Mouse (Mus musculus) kidney, adult 2 months (tissue): ENCODE results near the gene Aars. TPM values are rescaled to one million over a fixed set of nuclear protein-coding genes. Genes with fewer than 3 reads are reported as not detected.
"Not testable (repeated sequence)": the region's sequence is repeated elsewhere in the genome, so short reads cannot be mapped to it uniquely, and the experiment has no call there.

ENCODE experiments used
- DNase-seq: peaks from one replicate; pipeline ENCODE4 v3.0.0; 2021
- H3K27ac ChIP-seq: fragments of 200-500 bp; 2 replicates; pipeline ENCODE4 v1.5.1; 2012; ENCODE audit warnings: low read depth, low read length, control low read depth, inconsistent platforms; ENCODE audit not compliant: insufficient read depth
- H3K27me3 ChIP-seq: fragments of 200-500 bp; replicated peaks from 2 replicates; pipeline ENCODE4 v1.6.1; 2012; ENCODE audit warnings: mild to moderate bottlenecking, moderate library complexity, low read length, inconsistent platforms; ENCODE audit not compliant: control insufficient read depth, insufficient read depth
- H3K36me3 ChIP-seq: fragments of 200-500 bp; 2 replicates; pipeline ENCODE4 v1.6.1; 2012; ENCODE audit warnings: mild to moderate bottlenecking, moderate library complexity, low read length, inconsistent platforms; ENCODE audit not compliant: control insufficient read depth, insufficient read depth
- H3K4me1 ChIP-seq: fragments of 200-500 bp; 2 replicates; pipeline ENCODE4 v1.6.1; 2011; ENCODE audit warnings: low read length; ENCODE audit not compliant: control insufficient read depth, insufficient read depth
- H3K4me3 ChIP-seq: fragments of 200-500 bp; 2 replicates; pipeline ENCODE4 v1.5.1; 2011; ENCODE audit warnings: mild to moderate bottlenecking, low read depth, low read length, control low read depth; ENCODE audit not compliant: insufficient read depth
- CTCF ChIP-seq: fragments of 200-500 bp; conservative IDR thresholded peaks from 2 replicates; pipeline ENCODE4 v1.5.1; 2011; ENCODE audit warnings: low read depth, mild to moderate bottlenecking, control low read depth, low read length, moderate library complexity, mixed read lengths; ENCODE audit not compliant: insufficient read depth, insufficient read length
- POLR2A ChIP-seq: fragments of 200-500 bp; IDR thresholded peaks from one replicate; pipeline ENCODE4 v1.6.1; 2011; ENCODE audit warnings: low read depth, low read length, control low read depth
- WGBS: fragments of 180-500 bp; shearing (Covaris S2); methylation state at CpG from one replicate; pipeline ENCODE4 v1.1.7; 2018; 5-methylcytosine and 5-hydroxymethylcytosine counted together
- polyA plus RNA-seq: library from polyadenylated mRNA; depleted of rRNA; stranded (reverse); fragments of >200 nt; gene quantifications from 2 replicates; pipeline ENCODE4 v1.2.3, GENCODE M21; 2012; rRNA removed

Aars gene
- polyA plus RNA-seq = 35.9 and 36.3 TPM in 2 replicates

DNA sequence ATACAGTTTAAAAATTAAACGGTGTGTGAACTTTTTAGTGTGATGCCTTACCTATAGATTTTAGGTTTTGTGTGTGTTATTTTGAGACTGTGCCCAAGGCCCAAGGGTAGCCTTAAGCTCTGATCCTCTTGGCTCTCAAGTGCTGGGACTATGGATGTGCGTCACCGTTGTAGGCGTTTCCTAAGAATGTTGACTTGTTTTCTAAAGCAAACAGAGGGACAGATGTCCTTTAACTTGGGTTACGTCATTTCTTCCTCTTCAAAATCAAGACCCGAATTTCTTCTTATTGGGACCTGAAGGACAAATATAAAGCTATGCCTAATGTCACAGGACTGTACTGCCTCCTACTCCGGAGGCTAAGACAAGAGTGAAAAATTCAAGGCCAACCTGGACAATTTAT, at the start of gene Aars:
Gene Aars, plus strand, starts transcription at position 229 of the 400 bp plus-strand sequence.
- Histone ChIP-seq H3K27ac (peak within 1 kb of the TSS; percentile 81), H3K36me3 (no peaks in the 10 kb centered on the region), H3K27me3 (no peaks in the 10 kb centered on the region), H3K4me3 (peak within 1 kb of the TSS; percentile 73), H3K4me1 (peaks cover 3% of the 10 kb centered on the region; the same call in 1 of the 2 replicates)
- no peak for DNase-seq
- TF ChIP-seq CTCF (no peak), POLR2A (no peak)
- 95% methylated on average over 7 of the region's 7 CpGs for WGBS

DNA sequence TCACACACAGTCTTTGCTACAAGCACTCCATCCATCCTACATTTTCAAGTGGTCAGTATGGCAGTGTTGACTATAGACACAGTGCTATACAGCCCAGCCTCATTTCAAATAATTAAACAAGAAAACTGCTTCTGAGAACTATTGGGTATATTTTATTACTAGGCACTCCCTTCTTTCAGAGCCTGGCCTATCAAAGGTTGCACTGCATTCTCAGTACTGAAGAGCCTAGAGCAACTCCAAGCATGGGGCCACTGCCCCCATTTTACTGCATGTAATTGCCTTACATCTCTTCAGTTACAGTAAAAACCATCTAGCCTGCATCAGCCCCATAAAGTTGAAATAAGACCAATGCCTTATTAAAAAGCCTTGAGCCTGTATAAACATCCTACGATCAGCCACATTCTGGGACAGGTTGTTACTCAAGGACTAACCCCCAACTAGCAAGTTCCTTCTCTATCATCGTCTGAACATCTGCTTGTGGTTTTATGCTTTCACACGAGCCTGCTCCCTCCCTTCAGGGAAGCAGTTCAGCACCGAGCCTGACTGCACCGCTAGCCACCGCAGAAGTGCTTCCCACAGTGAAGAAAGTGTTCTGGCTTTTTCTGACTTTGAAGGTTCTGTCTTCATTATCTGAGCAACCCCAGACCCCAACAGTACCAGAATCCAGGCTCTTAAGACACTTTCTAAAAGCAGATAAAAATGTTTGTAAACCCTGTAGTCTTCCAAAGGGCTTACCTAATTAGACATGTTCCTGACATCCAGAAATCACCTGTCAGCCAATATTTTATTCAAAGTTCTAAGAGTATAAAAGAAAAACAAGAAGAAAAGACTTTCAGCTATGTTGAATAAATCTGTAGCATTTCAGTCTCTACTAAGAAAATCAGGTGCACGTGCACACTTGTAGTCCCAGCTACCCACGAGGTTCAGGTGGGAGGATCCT, 44.9 kb upstream of the Aars start:
- Histone ChIP-seq H3K27ac (no peak overlapping the region), H3K27me3 (no peaks in the 10 kb centered on the region), H3K4me1 (no peaks in the 10 kb centered on the region), H3K4me3 (no peak overlapping the region), H3K36me3 (peaks cover 4% of the 10 kb centered on the region; the same call in 1 of the 2 replicates)
- TF ChIP-seq POLR2A (no peak), CTCF (no peak)
- WGBS = 81% methylated on average over 8 of the region's 8 CpGs
- DNase-seq = no peak

DNA sequence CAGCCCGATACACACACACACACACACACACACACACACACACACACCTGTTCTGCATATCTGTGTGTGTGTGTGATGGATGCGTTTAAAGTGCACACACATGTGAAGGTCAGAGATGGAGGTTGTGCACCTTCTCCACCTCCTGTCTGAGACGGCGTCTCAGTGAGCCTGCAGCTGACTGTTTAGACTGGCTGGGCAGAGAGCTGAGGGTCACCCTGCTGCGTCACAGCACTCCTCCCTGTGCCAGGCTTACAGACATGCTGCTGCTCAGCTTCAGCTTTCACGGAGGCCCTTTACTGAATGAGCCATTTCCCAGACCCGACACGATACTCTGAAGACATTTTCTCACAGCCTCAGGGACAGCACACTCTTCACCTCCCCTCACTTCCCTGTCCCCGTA, 42.9 kb upstream of the Aars start:
- no peak for DNase-seq
- WGBS = 85% methylated on average over 9 of the region's 9 CpGs

DNA sequence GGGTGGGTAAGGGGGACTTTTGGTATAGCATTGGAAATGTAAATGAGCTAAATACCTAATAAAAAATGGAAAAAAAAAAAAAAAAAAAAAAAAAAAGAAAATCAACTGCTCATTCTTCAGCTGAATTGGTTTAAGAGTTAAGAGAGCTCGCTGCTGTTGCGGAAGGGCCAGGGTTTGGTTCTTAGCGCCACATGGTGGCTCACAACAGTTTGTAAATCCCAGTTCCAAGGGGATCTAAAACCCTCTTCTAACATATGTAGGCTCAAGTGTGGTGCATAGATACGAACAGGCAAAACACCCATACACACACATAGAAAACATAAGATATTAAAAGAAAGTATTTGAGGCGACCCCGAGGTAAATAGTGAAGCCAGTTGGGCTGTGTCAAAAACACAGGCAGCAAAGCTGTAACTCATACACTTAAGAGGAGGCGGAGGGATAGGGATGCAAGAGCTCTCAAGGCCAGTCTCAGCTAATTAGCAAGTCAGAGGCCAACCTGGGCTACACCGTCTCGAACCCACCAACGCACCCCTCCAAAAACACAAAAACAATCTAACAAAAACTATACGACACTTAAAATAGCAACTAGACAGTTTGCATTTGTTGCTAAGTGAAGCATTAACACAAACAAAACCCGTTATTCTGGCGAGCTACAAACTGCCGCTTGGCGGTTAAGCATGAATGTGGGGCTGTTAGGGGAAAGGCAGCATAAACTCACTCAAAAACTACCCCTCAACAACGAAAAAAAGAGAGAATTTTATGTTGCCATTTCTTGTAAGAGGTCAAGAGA, 36.1 kb upstream of the Aars start:
- WGBS = 30% methylated on average over 16 of the region's 16 CpGs
- no peaks in the 10 kb centered on the region for H3K36me3 ChIP-seq
- no peak for DNase-seq
- peak overlapping the region; percentile 97 for H3K4me3 ChIP-seq
- no peaks in the 10 kb centered on the region for H3K27me3 ChIP-seq
- TF ChIP-seq CTCF = no peak
- no peak for TF ChIP-seq POLR2A
- H3K27ac ChIP-seq = no peak overlapping the region
- H3K4me1 ChIP-seq = peaks cover 4% of the 10 kb centered on the region; the same call in 1 of the 2 replicates

More for the DNA sequence above, 42.9 kb upstream of the Aars start:
- Histone ChIP-seq H3K27me3 (no peaks in the 10 kb centered on the region), H3K4me1 (no peaks in the 10 kb centered on the region), H3K4me3 (no peak overlapping the region), H3K27ac (no peak overlapping the region), H3K36me3 (peaks cover 4% of the 10 kb centered on the region; the same call in 1 of the 2 replicates)
- TF ChIP-seq CTCF (no peak), POLR2A (no peak)

DNA sequence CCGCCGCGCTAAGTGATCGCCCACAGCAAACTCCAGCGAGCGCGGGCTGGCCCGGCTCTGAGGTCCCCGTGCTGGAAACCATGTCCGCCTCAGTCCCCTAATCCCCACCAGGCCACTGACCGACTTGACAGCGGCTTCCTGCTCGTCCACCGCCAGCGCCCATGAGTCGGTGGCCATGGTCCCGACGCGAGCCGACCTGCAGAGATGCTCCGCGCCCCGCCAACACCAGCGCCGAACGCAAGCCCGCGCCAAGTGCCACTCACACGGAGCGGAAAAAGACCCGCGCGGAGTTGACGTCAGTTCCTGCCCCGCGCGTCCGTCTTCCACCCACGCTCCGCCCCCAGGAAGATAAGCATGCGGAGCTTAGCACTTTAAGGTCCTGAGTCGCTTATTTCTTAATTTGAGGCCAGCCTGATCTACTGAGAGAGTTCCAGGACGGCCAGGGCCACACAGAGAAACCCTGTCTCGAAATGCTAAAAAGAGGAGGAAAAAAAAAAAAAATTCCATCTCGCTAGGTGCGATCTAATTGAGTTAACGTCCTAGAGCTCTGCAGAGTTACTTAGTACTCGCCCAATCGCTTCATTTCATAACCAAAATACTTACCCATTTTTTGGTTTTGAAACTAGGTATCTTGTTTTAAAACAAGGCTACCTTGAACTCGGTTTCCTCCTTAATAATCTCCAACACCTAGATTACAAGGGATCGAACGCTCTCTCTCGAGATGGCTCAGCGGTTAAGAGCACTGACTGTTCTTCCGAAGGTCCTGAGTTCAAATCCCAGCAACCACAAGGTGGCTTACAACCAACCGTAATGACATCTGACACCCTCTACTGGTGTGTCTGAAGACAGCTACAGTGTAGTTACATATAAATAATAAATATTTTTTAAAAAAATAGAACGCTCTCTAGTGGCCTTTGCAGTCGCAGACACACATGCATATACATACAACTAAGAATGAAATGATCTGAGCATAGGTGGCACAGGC, 35.1 kb upstream of the Aars start, which contains the start of gene Ddx19a:
Gene Ddx19a, minus strand, starts transcription at position 254 of the 985 bp plus-strand sequence.
- Histone ChIP-seq H3K27ac (peak within 1 kb of the TSS; percentile 62), H3K36me3 (no peaks in the 10 kb centered on the region), H3K27me3 (no peaks in the 10 kb centered on the region), H3K4me3 (peak within 1 kb of the TSS; percentile 97), H3K4me1 (peaks cover 4% of the 10 kb centered on the region; the same call in 1 of the 2 replicates)
- 3% methylated on average over 58 of the region's 58 CpGs for WGBS
- peak; percentile 93 for DNase-seq
- peak; percentile 57 for TF ChIP-seq POLR2A
- no peak for TF ChIP-seq CTCF

DNA sequence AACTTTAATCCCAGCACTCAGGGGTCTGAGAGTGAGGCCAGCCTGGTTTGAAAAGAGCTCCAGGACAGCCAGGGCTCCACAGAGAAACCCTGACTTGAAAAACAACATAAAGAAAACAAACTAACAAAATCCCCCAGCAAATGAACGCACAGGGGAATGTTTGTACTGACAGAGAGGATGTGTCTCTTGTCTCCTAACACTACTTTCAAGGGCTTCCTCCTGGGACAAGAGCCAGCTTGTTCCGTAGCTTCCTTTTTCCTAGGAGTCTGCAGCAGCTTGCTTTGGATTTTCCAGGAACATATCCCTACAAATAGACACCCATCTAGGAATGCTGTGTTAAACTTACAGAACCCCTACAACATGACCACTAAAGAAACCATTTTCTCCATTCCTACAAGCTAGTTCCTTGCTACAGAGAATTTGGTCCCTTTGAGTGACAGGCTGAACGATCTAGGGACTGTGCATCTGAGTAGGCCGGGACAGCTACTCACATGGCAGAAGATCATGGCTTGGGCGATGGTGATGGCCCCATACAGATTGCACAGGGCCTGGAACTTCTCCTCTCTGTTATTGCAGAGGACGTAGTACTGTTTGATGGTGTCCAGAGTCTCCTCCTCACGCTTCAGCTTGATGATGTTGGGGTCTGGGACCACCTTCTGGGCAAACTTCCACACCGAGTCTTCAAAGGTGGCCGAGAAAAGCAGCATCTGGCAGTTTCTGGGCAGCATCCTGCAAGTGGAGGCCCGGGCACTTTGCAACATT, 22.5 kb upstream of the Aars start:
- not testable (repeated sequence) for H3K4me1 ChIP-seq, DNase-seq, H3K27ac ChIP-seq, H3K4me3 ChIP-seq, H3K27me3 ChIP-seq, H3K36me3 ChIP-seq
- 82% methylated on average over 9 of the region's 10 CpGs for WGBS

DNA sequence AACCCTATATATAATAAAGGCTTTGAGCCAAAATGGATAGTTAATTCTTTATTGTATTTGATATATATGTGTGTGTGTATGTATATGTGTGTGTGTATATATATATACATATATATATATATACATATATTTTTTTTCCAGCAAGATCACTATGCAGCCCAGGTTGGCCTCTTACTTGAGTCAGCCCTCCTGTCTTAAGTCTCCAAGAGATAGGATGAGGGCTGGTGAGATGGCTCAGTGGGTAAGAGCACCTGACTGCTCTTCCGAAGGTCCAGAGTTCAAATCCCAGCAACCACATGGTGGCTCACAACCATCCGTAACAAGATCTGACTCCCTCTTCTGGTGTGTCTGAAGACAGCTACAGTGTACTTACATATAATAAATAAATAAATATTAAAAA, 6.3 kb upstream of the Aars start:
- not testable (repeated sequence) for H3K27ac ChIP-seq, H3K4me3 ChIP-seq, H3K4me1 ChIP-seq, H3K27me3 ChIP-seq, H3K36me3 ChIP-seq, DNase-seq
- 89% methylated on average over 2 of the region's 2 CpGs for WGBS
